Mouse (Mus musculus) neural tube, embryonic 11.5 days (tissue): ENCODE data around the gene Ttc30a2. TPM values are rescaled to one million over a fixed set of nuclear protein-coding genes. Genes with fewer than 3 reads are reported as not detected.
"Not testable (repeated sequence)": the region's sequence is repeated elsewhere in the genome, so short reads cannot be mapped to it uniquely, and the experiment has no call there.

Source experiments
- ATAC-seq: fragments of 200-750 bp; cut with Nextera tagmentation; 2 replicates; pipeline ENCODE4 v1.8.0; 2017; ENCODE audit warnings: moderate number of reproducible peaks, mild to moderate bottlenecking, moderate TSS enrichment, moderate library complexity; ENCODE audit not compliant: insufficient read depth, low FRiP score, low TSS enrichment
- DNase-seq: peaks from one replicate; pipeline ENCODE4 v3.0.0-alpha.2; 2015; ENCODE audit warnings: low spot score
- H3K27ac ChIP-seq: fragments of 300-500 bp; sonication (generic); 2 replicates; pipeline ENCODE4 v1.5.1; 2014; ENCODE audit warnings: low read depth, mild to moderate bottlenecking, low read length
- H3K27me3 ChIP-seq: fragments of 300-500 bp; sonication (generic); 2 replicates; pipeline ENCODE4 v1.6.1; 2014; ENCODE audit warnings: mild to moderate bottlenecking, low read length, mixed read lengths; ENCODE audit not compliant: control insufficient read depth, insufficient read depth
- H3K36me3 ChIP-seq: fragments of 300-500 bp; sonication (generic); 2 replicates; pipeline ENCODE4 v1.6.1; 2014; ENCODE audit warnings: mild to moderate bottlenecking, low read length, moderate library complexity, mixed read lengths; ENCODE audit not compliant: control insufficient read depth, insufficient read depth
- H3K4me1 ChIP-seq: fragments of 300-500 bp; sonication (generic); 2 replicates; pipeline ENCODE4 v1.6.1; 2014; ENCODE audit warnings: low read length, mixed read lengths; ENCODE audit not compliant: control insufficient read depth, insufficient read depth
- H3K4me2 ChIP-seq: fragments of 300-500 bp; sonication (generic); 2 replicates; pipeline ENCODE4 v1.6.1; 2014; ENCODE audit warnings: low read depth, mild to moderate bottlenecking, moderate library complexity
- H3K4me3 ChIP-seq: fragments of 300-500 bp; sonication (generic); 2 replicates; pipeline ENCODE4 v1.5.1; 2014; ENCODE audit warnings: low read depth, low read length
- H3K9ac ChIP-seq: fragments of 300-500 bp; sonication (generic); 2 replicates; pipeline ENCODE4 v1.6.1; 2014; ENCODE audit warnings: mild to moderate bottlenecking, low read length
- H3K9me3 ChIP-seq: fragments of 300-500 bp; sonication (generic); 2 replicates; pipeline ENCODE4 v1.6.1; 2016; ENCODE audit warnings: low read length; ENCODE audit not compliant: control insufficient read depth
- WGBS: fragments of 180-500 bp; shearing (Covaris S2); extraction: QIAGEN DNeasy Blood & Tissue Kit; methylation state at CpG from one replicate; pipeline ENCODE4 v1.1.7; 2014; 5-methylcytosine and 5-hydroxymethylcytosine counted together
- polyA plus RNA-seq: library from polyadenylated mRNA; unstranded; fragments of >200 nt; fragmentation: Nextera tagmentation; extraction: Ambion mirVana; gene quantifications from 2 replicates; pipeline ENCODE4 v1.2.1, GENCODE M21; 2014

Ttc30a2 gene
- polyA plus RNA-seq, 1 experiment from 2014 or later: 1.0 TPM

GRCm38 (mm10) chr2:75985124-75985523 lies 7.2 kb upstream of the Ttc30a2 start:
- peak overlapping the region; percentile 9; the same call in 1 of the 2 replicates for H3K27ac ChIP-seq
- no peak overlapping the region for H3K4me2 ChIP-seq
- H3K4me3 ChIP-seq: no peak overlapping the region
- ATAC-seq (peak; percentile 33; the same call in 1 of the 2 replicates), DNase-seq (peak; percentile 78)
- WGBS: 4% methylated on average over 2 of the region's 2 CpGs
- H3K9ac ChIP-seq: no peak overlapping the region
- no peaks in the 10 kb centered on the region for H3K27me3 ChIP-seq
- H3K36me3 ChIP-seq: no peaks in the 10 kb centered on the region
- no peaks in the 10 kb centered on the region for H3K9me3 ChIP-seq
- H3K4me1 ChIP-seq: peaks cover 30% of the 10 kb centered on the region

- Histone ChIP-seq H3K9me3 (no peaks in the 10 kb centered on the region), H3K4me3 (no peak overlapping the region), H3K9ac (no peak overlapping the region), H3K27me3 (no peaks in the 10 kb centered on the region), H3K27ac (no peak overlapping the region), H3K4me1 (peaks cover 21% of the 10 kb centered on the region), H3K4me2 (no peak overlapping the region), H3K36me3 (no peaks in the 10 kb centered on the region)
- ATAC-seq: no peak
- WGBS: 79% methylated on average over 3 of the region's 3 CpGs
- no peak for DNase-seq
These were observed 5.9 kb upstream of the Ttc30a2 start for GRCm38 (mm10) chr2:75983847-75984246.

- Histone ChIP-seq H3K4me1 (peaks cover 16% of the 10 kb centered on the region), H3K9ac (no peak overlapping the region), H3K9me3 (no peaks in the 10 kb centered on the region), H3K4me2 (no peak overlapping the region), H3K36me3 (no peaks in the 10 kb centered on the region), H3K4me3 (no peak overlapping the region), H3K27ac (no peak overlapping the region), H3K27me3 (no peaks in the 10 kb centered on the region)
- no peak for DNase-seq
- 98% methylated on average over 3 of the region's 3 CpGs for WGBS
- no peak for ATAC-seq
These were observed 5.1 kb upstream of the Ttc30a2 start for GRCm38 (mm10) chr2:75983091-75983490.

- Histone ChIP-seq H3K27ac (no peak overlapping the region), H3K27me3 (no peaks in the 10 kb centered on the region), H3K9me3 (no peaks in the 10 kb centered on the region), H3K4me1 (peaks cover 14% of the 10 kb centered on the region; the same call in 1 of the 2 replicates), H3K36me3 (no peaks in the 10 kb centered on the region), H3K4me2 (no peak overlapping the region), H3K4me3 (no peak overlapping the region), H3K9ac (no peak overlapping the region)
- no peak for ATAC-seq
- 95% methylated on average over 4 of the region's 4 CpGs for WGBS
- DNase-seq: no peak
These were observed 4.7 kb upstream of the Ttc30a2 start for GRCm38 (mm10) chr2:75982626-75983025.

GRCm38 (mm10) chr2:75981440-75982081 lies 3.6 kb upstream of the Ttc30a2 start, which contains the start of gene Ttc30a1:
Gene Ttc30a1, minus strand, starts transcription at chr2:75981967.
- ATAC-seq: peak; percentile 56
- peak; percentile 84 for DNase-seq
- not testable (repeated sequence) for H3K27ac ChIP-seq, H3K9me3 ChIP-seq, H3K27me3 ChIP-seq, H3K36me3 ChIP-seq
- Histone ChIP-seq H3K9ac (peak within 1 kb of the TSS; percentile 41), H3K4me1 (0 out of 2 replicates have a peak, but pooled peaks cover 11% of the 10 kb centered on the region), H3K4me3 (peak within 1 kb of the TSS; percentile 36), H3K4me2 (peak within 1 kb of the TSS; percentile 38)
- WGBS: 1% methylated on average over 24 of the region's 34 CpGs

GRCm38 (mm10) chr2:75980933-75981439 lies 3.0 kb upstream of the Ttc30a2 start:
- not testable (repeated sequence) for DNase-seq, H3K27ac ChIP-seq, H3K27me3 ChIP-seq, H3K36me3 ChIP-seq, H3K4me1 ChIP-seq, H3K9me3 ChIP-seq, H3K9ac ChIP-seq, ATAC-seq
- H3K4me3 ChIP-seq: peak overlapping the region; percentile 36
- H3K4me2 ChIP-seq: peak overlapping the region; percentile 38
- WGBS: 94% methylated on average over 13 of the region's 13 CpGs

- ATAC-seq, H3K4me2 ChIP-seq, H3K27ac ChIP-seq, H3K4me3 ChIP-seq, DNase-seq, H3K9ac ChIP-seq, H3K36me3 ChIP-seq, H3K4me1 ChIP-seq, H3K27me3 ChIP-seq, H3K9me3 ChIP-seq: not testable (repeated sequence)
- 95% methylated on average over 2 of the region's 2 CpGs for WGBS
These were observed 1.9 kb downstream of the Ttc30a2 start for GRCm38 (mm10) chr2:75976070-75976469.

- no peaks in the 10 kb centered on the region for H3K9me3 ChIP-seq
- H3K4me2 ChIP-seq: no peak overlapping the region
- no peaks in the 10 kb centered on the region for H3K36me3 ChIP-seq
- H3K27me3 ChIP-seq: no peaks in the 10 kb centered on the region
- H3K9ac ChIP-seq: no peak overlapping the region
- 59% methylated on average over 9 of the region's 9 CpGs for WGBS
- DNase-seq: no peak
- H3K4me1 ChIP-seq: no peaks in the 10 kb centered on the region
- ATAC-seq: no peak
- H3K4me3 ChIP-seq: no peak overlapping the region
- no peak overlapping the region for H3K27ac ChIP-seq
These were observed 3.8 kb downstream of the Ttc30a2 start for GRCm38 (mm10) chr2:75974131-75974530.

GRCm38 (mm10) chr2:75964972-75965371 lies 13.0 kb downstream of the Ttc30a2 start:
- H3K4me2 ChIP-seq: peak overlapping the region; percentile 25
- H3K9me3 ChIP-seq: no peaks in the 10 kb centered on the region
- ATAC-seq: peak; percentile 31; the same call in 1 of the 2 replicates
- no peaks in the 10 kb centered on the region for H3K27me3 ChIP-seq
- H3K9ac ChIP-seq: no peak overlapping the region
- H3K4me1 ChIP-seq: peaks cover 14% of the 10 kb centered on the region; the same call in 1 of the 2 replicates
- WGBS: 19% methylated on average over 5 of the region's 5 CpGs
- H3K27ac ChIP-seq: no peak overlapping the region
- DNase-seq: peak; percentile 52
- H3K4me3 ChIP-seq: no peak overlapping the region
- no peaks in the 10 kb centered on the region for H3K36me3 ChIP-seq
